Mouse (Mus musculus): ENCODE data around the gene Lin54.

DNA sequence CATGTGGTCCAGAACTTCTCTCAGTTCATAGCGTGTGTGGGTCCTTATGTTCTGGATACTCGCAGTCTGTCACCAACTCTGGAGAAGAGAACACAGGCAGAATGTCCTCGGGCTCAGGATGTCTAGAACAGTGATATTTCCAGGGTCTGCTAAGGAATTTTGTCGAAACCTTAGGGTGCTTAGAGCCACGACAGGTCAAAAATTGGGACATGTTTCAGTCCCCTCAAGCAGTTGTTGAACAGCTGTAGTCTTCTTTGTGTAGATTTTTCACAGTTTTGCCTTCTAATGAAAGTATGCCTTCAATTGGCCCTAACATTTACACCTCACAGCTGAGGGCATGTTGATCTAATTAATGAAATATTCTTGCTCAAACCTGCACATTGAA, 18.6 kb upstream of the Lin54 start:
- no peak for TF ChIP-seq POLR2A (IDR thresholded peaks at IDR 0.05; ENCODE audit: insufficient read length, low read depth)
- TF ChIP-seq CEBPB (IDR thresholded peaks at IDR 0.05; ENCODE audit: insufficient read depth, poor library complexity, severe bottlenecking), result no peak
- TF ChIP-seq USF1 (IDR thresholded peaks at IDR 0.05; ENCODE audit: low read depth), result no peak
- no peak for TF ChIP-seq SRF (IDR thresholded peaks at IDR 0.05; ENCODE audit: control insufficient read depth, insufficient read length, low read depth)
- no peak for TF ChIP-seq MYOG (IDR thresholded peaks at IDR 0.05; ENCODE audit: control insufficient read depth in 1 of 3, insufficient read depth in 1 of 3, insufficient read length in 2 of 3, low read depth in 2 of 3)
- TF ChIP-seq POLR2AphosphoS2 (IDR thresholded peaks at IDR 0.05; ENCODE audit: insufficient read length, low read depth), result no peak
- TF ChIP-seq E2F4 (IDR thresholded peaks at IDR 0.05; ENCODE audit: insufficient read depth), result no peak
- TF ChIP-seq TCF12 (IDR thresholded peaks at IDR 0.05; ENCODE audit: insufficient read depth, poor library complexity, severe bottlenecking), result no peak
- TF ChIP-seq MAX (IDR thresholded peaks at IDR 0.05; ENCODE audit: low read depth), result no peak
- no peak for TF ChIP-seq REST (IDR thresholded peaks at IDR 0.05; ENCODE audit: insufficient read depth, insufficient read length)
- no peak for TF ChIP-seq MYOD1 (IDR thresholded peaks at IDR 0.05; ENCODE audit: control insufficient read depth in 1 of 3, insufficient read length in 2 of 3, low read depth in 2 of 3)
